Mouse (Mus musculus): Measurements from ENCODE around the gene Vasp.

DNA sequence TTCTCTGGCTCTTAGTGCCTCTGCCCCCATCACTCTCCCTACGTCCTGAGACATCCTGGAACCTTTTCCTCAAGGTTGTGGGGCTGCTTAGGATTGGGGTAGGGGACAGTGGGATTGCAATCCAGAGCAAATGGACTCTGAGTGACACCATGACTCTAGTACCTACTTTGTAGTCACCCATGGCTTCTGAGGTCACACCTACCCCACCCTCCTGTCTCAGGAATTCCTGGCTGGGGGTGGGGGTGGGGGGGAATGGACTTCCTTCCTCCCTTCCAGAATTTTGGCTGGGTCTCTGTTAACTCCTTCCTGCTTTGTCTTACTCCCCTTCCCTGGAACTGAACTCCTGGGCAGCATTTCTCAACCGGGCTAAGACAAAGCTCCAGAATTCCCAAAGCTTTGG, 58.2 kb downstream of the Vasp start:
- TF ChIP-seq ZNF384 (IDR thresholded peaks at IDR 0.05; ENCODE audit: low read depth, low read length), result no peak
- no peak for TF ChIP-seq ZC3H11A (IDR thresholded peaks at IDR 0.05; ENCODE audit: borderline replicate concordance, low read depth, low read length)
- TF ChIP-seq HCFC1 (IDR thresholded peaks at IDR 0.05; ENCODE audit: borderline replicate concordance, insufficient read depth, low read length), result no peak

Measured in ES-E14 (cell line).